Mouse (Mus musculus) ES-Bruce4 (cell line): ENCODE measurements around the gene Twist2. TPM values are rescaled to one million over a fixed set of nuclear protein-coding genes. Genes with fewer than 3 reads are reported as not detected.

Experiments
- H3K27ac ChIP-seq: 2 replicates; pipeline ENCODE4 v1.5.1; 2012; ENCODE audit warnings: low read length, inconsistent platforms; ENCODE audit not compliant: insufficient read depth
- H3K27me3 ChIP-seq: 2 replicates; pipeline ENCODE4 v1.6.1; 2012; ENCODE audit warnings: mild to moderate bottlenecking, low read length, inconsistent platforms; ENCODE audit not compliant: control insufficient read depth, poor library complexity, insufficient read depth, severe bottlenecking
- H3K36me3 ChIP-seq: 2 replicates; pipeline ENCODE4 v1.6.1; 2012; ENCODE audit warnings: inconsistent platforms, mild to moderate bottlenecking, low read length, moderate library complexity; ENCODE audit not compliant: control insufficient read depth, poor library complexity, insufficient read depth, severe bottlenecking
- H3K4me1 ChIP-seq: one replicate; pipeline ENCODE4 v1.8.1; 2011; ENCODE audit warnings: low read length; ENCODE audit not compliant: control insufficient read depth, insufficient read depth
- H3K4me3 ChIP-seq: 2 replicates; pipeline ENCODE4 v1.5.1; 2011; ENCODE audit warnings: low read depth, mild to moderate bottlenecking, low read length
- H3K9ac ChIP-seq: 2 replicates; pipeline ENCODE4 v1.6.1; 2012; ENCODE audit warnings: low read depth, mild to moderate bottlenecking, inconsistent platforms; ENCODE audit not compliant: poor library complexity, severe bottlenecking
- H3K9me3 ChIP-seq: replicated peaks from 2 replicates; pipeline ENCODE4 v1.6.1; 2012; ENCODE audit warnings: mild to moderate bottlenecking, low read length, inconsistent platforms; ENCODE audit not compliant: control insufficient read depth, poor library complexity, insufficient read depth, severe bottlenecking
- CTCF ChIP-seq: IDR thresholded peaks from one replicate; pipeline ENCODE4 v1.8.1; 2011; ENCODE audit warnings: low read depth, low read length
- EP300 ChIP-seq: IDR thresholded peaks from 2 replicates; pipeline ENCODE4 v1.6.1; 2011; ENCODE audit warnings: low read depth, low read length; ENCODE audit not compliant: insufficient read depth
- POLR2A ChIP-seq: IDR thresholded peaks from one replicate; pipeline ENCODE4 v1.8.1; 2011; ENCODE audit warnings: low read length; ENCODE audit not compliant: insufficient read depth
- polyA plus RNA-seq: library from polyadenylated mRNA; stranded (reverse); fragments of >200 nt; gene quantifications from 2 replicates; pipeline ENCODE4 v1.2.4, GENCODE M21; 2011; ENCODE audit warnings: low read depth; ENCODE audit not compliant: missing spikeins, insufficient read depth, insufficient read length

Twist2 gene
- polyA plus RNA-seq, 1 experiment, result 2.9 TPM

- no peaks in the 10 kb centered on the region for H3K9me3 ChIP-seq
- H3K4me1 ChIP-seq, result no peaks in the 10 kb centered on the region
- no peaks in the 10 kb centered on the region for H3K36me3 ChIP-seq
- H3K4me3 ChIP-seq, result no peak overlapping the region
- no peaks in the 10 kb centered on the region; the same call in 1 of the 2 replicates for H3K27me3 ChIP-seq
- no peak for TF ChIP-seq POLR2A
- TF ChIP-seq CTCF, result no peak
- TF ChIP-seq EP300, result no peak
- H3K27ac ChIP-seq, result no peak overlapping the region
- H3K9ac ChIP-seq, result no peak overlapping the region
Measured at GRCm38 (mm10) chr1:91776928-91777327, 24.3 kb upstream of the Twist2 start.

DNA sequence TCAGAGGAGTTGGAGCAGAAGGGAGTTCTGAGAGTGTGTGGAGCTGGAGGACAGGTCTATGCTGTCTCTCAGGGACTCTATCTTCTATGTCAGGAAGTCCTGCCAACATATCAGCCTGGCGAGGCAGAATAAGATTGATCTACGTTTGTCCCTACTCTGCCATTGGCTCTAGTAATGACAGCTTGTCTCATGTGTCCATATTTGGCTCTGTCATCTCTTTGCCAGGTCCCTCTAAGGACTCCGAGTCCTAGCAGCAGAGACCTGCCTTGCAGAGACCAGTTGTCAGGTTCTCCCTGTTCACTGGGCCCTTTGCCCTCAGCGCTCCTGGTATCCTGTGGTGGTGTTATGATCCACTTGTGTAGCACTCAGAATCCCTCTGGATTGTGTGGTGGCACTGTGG is 21.4 kb upstream of the Twist2 start:
- H3K9ac ChIP-seq, result no peak overlapping the region
- H3K36me3 ChIP-seq, result no peaks in the 10 kb centered on the region
- no peak overlapping the region for H3K27ac ChIP-seq
- TF ChIP-seq EP300 (no peak), CTCF (no peak), POLR2A (no peak)
- H3K4me1 ChIP-seq, result no peaks in the 10 kb centered on the region
- H3K27me3 ChIP-seq, result no peaks in the 10 kb centered on the region; the same call in 1 of the 2 replicates
- 0 out of 2 replicates have a peak, but pooled peaks cover 3% of the 10 kb centered on the region for H3K9me3 ChIP-seq
- no peak overlapping the region for H3K4me3 ChIP-seq

DNA sequence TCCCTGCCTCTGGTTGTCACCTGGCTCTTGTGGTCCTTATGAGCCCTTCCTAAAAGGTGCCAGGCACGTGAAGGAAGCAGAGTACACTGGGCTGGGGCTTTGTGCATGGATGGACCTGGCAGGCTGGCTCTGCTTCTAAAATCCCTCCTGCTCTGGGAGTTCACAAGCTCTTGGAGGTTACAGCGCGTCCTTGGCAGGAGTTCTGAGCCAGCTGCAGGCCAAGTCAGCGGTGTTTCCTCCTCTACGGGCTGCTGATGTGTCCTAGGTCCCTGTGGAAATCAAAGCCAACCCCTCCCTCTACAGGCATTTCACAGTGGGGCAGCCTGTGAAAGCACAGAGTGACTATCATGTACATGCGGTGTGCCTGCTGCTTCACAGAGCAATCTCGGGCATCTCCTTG is 20.1 kb upstream of the Twist2 start:
- no peaks in the 10 kb centered on the region for H3K4me1 ChIP-seq
- TF ChIP-seq CTCF, result no peak
- TF ChIP-seq POLR2A, result no peak
- no peak for TF ChIP-seq EP300
- no peak overlapping the region for H3K9ac ChIP-seq

DNA sequence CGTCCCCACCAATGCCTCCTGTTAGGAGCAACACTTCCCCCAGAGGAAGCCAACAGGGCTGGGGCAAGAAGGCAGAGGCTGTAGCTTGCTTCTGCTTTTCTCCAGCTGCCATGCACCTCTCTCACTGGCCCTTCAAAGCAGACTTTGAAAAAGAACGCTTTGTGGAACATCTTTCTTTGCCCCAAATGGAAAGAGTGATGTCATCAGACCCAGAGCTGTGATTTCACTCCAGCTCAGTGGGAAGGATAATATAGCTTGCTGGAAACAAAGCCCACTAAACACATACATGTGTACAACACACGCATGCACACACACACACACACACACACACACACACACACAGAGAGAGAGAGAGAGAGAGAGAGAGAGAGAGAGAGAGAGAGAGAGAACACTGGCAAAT is 17.1 kb upstream of the Twist2 start:
- no peaks in the 10 kb centered on the region for H3K4me1 ChIP-seq
- no peak for TF ChIP-seq POLR2A
- TF ChIP-seq EP300, result no peak
- H3K9me3 ChIP-seq, result 0 out of 2 replicates have a peak, but pooled peaks cover 3% of the 10 kb centered on the region
- H3K9ac ChIP-seq, result no peak overlapping the region
- H3K27ac ChIP-seq, result no peak overlapping the region
- no peaks in the 10 kb centered on the region for H3K27me3 ChIP-seq
- no peaks in the 10 kb centered on the region for H3K36me3 ChIP-seq
- no peak overlapping the region for H3K4me3 ChIP-seq

More for the DNA sequence above, 20.1 kb upstream of the Twist2 start:
- no peak overlapping the region for H3K4me3 ChIP-seq
- no peaks in the 10 kb centered on the region for H3K36me3 ChIP-seq
- H3K27ac ChIP-seq, result no peak overlapping the region
- H3K9me3 ChIP-seq, result 0 out of 2 replicates have a peak, but pooled peaks cover 3% of the 10 kb centered on the region
- H3K27me3 ChIP-seq, result no peaks in the 10 kb centered on the region; the same call in 1 of the 2 replicates

- H3K4me1 ChIP-seq, result no peaks in the 10 kb centered on the region
- H3K27ac ChIP-seq, result no peak overlapping the region
- H3K4me3 ChIP-seq, result no peak overlapping the region
- no peaks in the 10 kb centered on the region for H3K9me3 ChIP-seq
- no peak for TF ChIP-seq CTCF
- no peak for TF ChIP-seq EP300
- TF ChIP-seq POLR2A, result no peak
- H3K9ac ChIP-seq, result no peak overlapping the region
- no peaks in the 10 kb centered on the region for H3K36me3 ChIP-seq
- no peaks in the 10 kb centered on the region; the same call in 1 of the 2 replicates for H3K27me3 ChIP-seq
Measured at GRCm38 (mm10) chr1:91799323-91799722, 1.9 kb upstream of the Twist2 start.

GRCm38 (mm10) chr1:91800348-91800747 is 913 bp upstream of the Twist2 start:
- Histone ChIP-seq H3K4me3 (peak overlapping the region; percentile 61), H3K4me1 (no peaks in the 10 kb centered on the region), H3K36me3 (no peaks in the 10 kb centered on the region), H3K9ac (no peak overlapping the region), H3K9me3 (no peaks in the 10 kb centered on the region), H3K27ac (no peak overlapping the region), H3K27me3 (no peaks in the 10 kb centered on the region; the same call in 1 of the 2 replicates)
- TF ChIP-seq POLR2A (no peak), CTCF (no peak), EP300 (no peak)
